Mouse (Mus musculus): Measurements from ENCODE around the gene Ctc1. TPM values are rescaled to one million over a fixed set of nuclear protein-coding genes. Genes with fewer than 3 reads are reported as not detected.

The Ctc1 gene
- polyA plus RNA-seq, 1 experiment from 2014 or later, result 57.5 TPM

GRCm38 (mm10) chr11:69012071-69012601 is 3.6 kb upstream of the Ctc1 start:
- peak overlapping the region; percentile 99 for H3K27ac ChIP-seq (ENCODE audit: low read depth, low read length)
- no peaks in the 10 kb centered on the region for H3K36me3 ChIP-seq (ENCODE audit: control insufficient read depth, insufficient read depth, low read length)
- peak overlapping the region; percentile 76 for H3K9ac ChIP-seq (ENCODE audit: low read depth, low read length)
- H3K4me3 ChIP-seq (ENCODE audit: low read depth, low read length), result peak overlapping the region; percentile 58
- peak; percentile 83 for DNase-seq (ENCODE audit: low spot score)
- no peaks in the 10 kb centered on the region for H3K9me3 ChIP-seq (ENCODE audit: control insufficient read depth, low read length)
- peaks cover 15% of the 10 kb centered on the region for H3K4me1 ChIP-seq (replicated peaks; ENCODE audit: control insufficient read depth, insufficient read depth, low read length)
- no peaks in the 10 kb centered on the region for H3K27me3 ChIP-seq (replicated peaks; ENCODE audit: control insufficient read depth, insufficient read depth, low read length)
- ATAC-seq (replicated peaks; ENCODE audit: low FRiP score), result peak; percentile 76
- 2% methylated on average over 18 of the region's 18 CpGs for WGBS
- peak overlapping the region; percentile 88 for H3K4me2 ChIP-seq

GRCm38 (mm10) chr11:69016755-69017154 is 1.0 kb downstream of the Ctc1 start:
- Histone ChIP-seq H3K4me1 (replicated peaks; ENCODE audit: control insufficient read depth, insufficient read depth, low read length) (peaks cover 11% of the 10 kb centered on the region), H3K9ac (ENCODE audit: low read depth, low read length) (peak overlapping the region; percentile 86), H3K27me3 (replicated peaks; ENCODE audit: control insufficient read depth, insufficient read depth, low read length) (no peaks in the 10 kb centered on the region), H3K4me2 (peak overlapping the region; percentile 93), H3K9me3 (ENCODE audit: control insufficient read depth, low read length) (no peaks in the 10 kb centered on the region), H3K27ac (ENCODE audit: low read depth, low read length) (peak overlapping the region; percentile 96), H3K36me3 (ENCODE audit: control insufficient read depth, insufficient read depth, low read length) (peaks cover 2% of the 10 kb centered on the region; the same call in 1 of the 2 replicates), H3K4me3 (ENCODE audit: low read depth, low read length) (peak overlapping the region; percentile 70)
- ATAC-seq (replicated peaks; ENCODE audit: low FRiP score) (no peak), DNase-seq (ENCODE audit: low spot score) (no peak)
- 62% methylated on average over 3 of the region's 3 CpGs for WGBS

- Histone ChIP-seq H3K9ac (ENCODE audit: low read depth, low read length) (no peak overlapping the region), H3K4me1 (replicated peaks; ENCODE audit: control insufficient read depth, insufficient read depth, low read length) (peaks cover 8% of the 10 kb centered on the region), H3K9me3 (ENCODE audit: control insufficient read depth, low read length) (no peaks in the 10 kb centered on the region), H3K27ac (ENCODE audit: low read depth, low read length) (no peak overlapping the region), H3K27me3 (replicated peaks; ENCODE audit: control insufficient read depth, insufficient read depth, low read length) (no peaks in the 10 kb centered on the region), H3K36me3 (ENCODE audit: control insufficient read depth, insufficient read depth, low read length) (peaks cover 17% of the 10 kb centered on the region), H3K4me2 (no peak overlapping the region), H3K4me3 (ENCODE audit: low read depth, low read length) (no peak overlapping the region)
- DNase-seq (ENCODE audit: low spot score) (no peak), ATAC-seq (replicated peaks; ENCODE audit: low FRiP score) (no peak)
These were observed 5.0 kb downstream of the Ctc1 start for GRCm38 (mm10) chr11:69020691-69021090.

- Histone ChIP-seq H3K27me3 (replicated peaks; ENCODE audit: control insufficient read depth, insufficient read depth, low read length) (no peaks in the 10 kb centered on the region), H3K36me3 (ENCODE audit: control insufficient read depth, insufficient read depth, low read length) (peaks cover 58% of the 10 kb centered on the region), H3K27ac (ENCODE audit: low read depth, low read length) (no peak overlapping the region), H3K4me3 (ENCODE audit: low read depth, low read length) (no peak overlapping the region), H3K9me3 (ENCODE audit: control insufficient read depth, low read length) (no peaks in the 10 kb centered on the region), H3K4me1 (replicated peaks; ENCODE audit: control insufficient read depth, insufficient read depth, low read length) (no peaks in the 10 kb centered on the region), H3K4me2 (no peak overlapping the region), H3K9ac (ENCODE audit: low read depth, low read length) (no peak overlapping the region)
- ATAC-seq (replicated peaks; ENCODE audit: low FRiP score), result no peak
- no peak for DNase-seq (ENCODE audit: low spot score)
- WGBS, result 93% methylated on average over 3 of the region's 3 CpGs
These were observed 10.9 kb downstream of the Ctc1 start for GRCm38 (mm10) chr11:69026562-69026961.

GRCm38 (mm10) chr11:69028805-69029204 is 13.1 kb downstream of the Ctc1 start:
- Histone ChIP-seq H3K27ac (ENCODE audit: low read depth, low read length) (no peak overlapping the region), H3K36me3 (ENCODE audit: control insufficient read depth, insufficient read depth, low read length) (peaks cover 48% of the 10 kb centered on the region), H3K27me3 (replicated peaks; ENCODE audit: control insufficient read depth, insufficient read depth, low read length) (no peaks in the 10 kb centered on the region), H3K9me3 (ENCODE audit: control insufficient read depth, low read length) (no peaks in the 10 kb centered on the region), H3K4me1 (replicated peaks; ENCODE audit: control insufficient read depth, insufficient read depth, low read length) (no peaks in the 10 kb centered on the region), H3K4me2 (no peak overlapping the region), H3K9ac (ENCODE audit: low read depth, low read length) (no peak overlapping the region), H3K4me3 (ENCODE audit: low read depth, low read length) (no peak overlapping the region)
- ATAC-seq (replicated peaks; ENCODE audit: low FRiP score), result peak; percentile 62
- WGBS, result 66% methylated on average over 2 of the region's 2 CpGs
- DNase-seq (ENCODE audit: low spot score), result no peak

- Histone ChIP-seq H3K9ac (ENCODE audit: low read depth, low read length) (no peak overlapping the region), H3K36me3 (ENCODE audit: control insufficient read depth, insufficient read depth, low read length) (peaks cover 47% of the 10 kb centered on the region), H3K4me1 (replicated peaks; ENCODE audit: control insufficient read depth, insufficient read depth, low read length) (peaks cover 14% of the 10 kb centered on the region), H3K27me3 (replicated peaks; ENCODE audit: control insufficient read depth, insufficient read depth, low read length) (no peaks in the 10 kb centered on the region), H3K4me2 (no peak overlapping the region), H3K27ac (ENCODE audit: low read depth, low read length) (no peak overlapping the region), H3K4me3 (ENCODE audit: low read depth, low read length) (no peak overlapping the region), H3K9me3 (ENCODE audit: control insufficient read depth, low read length) (no peaks in the 10 kb centered on the region)
- ATAC-seq (replicated peaks; ENCODE audit: low FRiP score) (no peak), DNase-seq (ENCODE audit: low spot score) (no peak)
- 69% methylated on average over 9 of the region's 9 CpGs for WGBS
These were observed 17.8 kb downstream of the Ctc1 start for GRCm38 (mm10) chr11:69033552-69033951.

- WGBS, result 89% methylated on average over 3 of the region's 3 CpGs
- H3K27ac ChIP-seq (ENCODE audit: low read depth, low read length), result no peak overlapping the region
- ATAC-seq (replicated peaks; ENCODE audit: low FRiP score) (no peak), DNase-seq (ENCODE audit: low spot score) (no peak)
- H3K9ac ChIP-seq (ENCODE audit: low read depth, low read length), result no peak overlapping the region
- peaks cover 37% of the 10 kb centered on the region for H3K36me3 ChIP-seq (ENCODE audit: control insufficient read depth, insufficient read depth, low read length)
- no peaks in the 10 kb centered on the region for H3K9me3 ChIP-seq (ENCODE audit: control insufficient read depth, low read length)
- no peaks in the 10 kb centered on the region for H3K27me3 ChIP-seq (replicated peaks; ENCODE audit: control insufficient read depth, insufficient read depth, low read length)
- H3K4me2 ChIP-seq, result no peak overlapping the region
- no peak overlapping the region for H3K4me3 ChIP-seq (ENCODE audit: low read depth, low read length)
- H3K4me1 ChIP-seq (replicated peaks; ENCODE audit: control insufficient read depth, insufficient read depth, low read length), result peaks cover 24% of the 10 kb centered on the region
These were observed 18.9 kb downstream of the Ctc1 start for GRCm38 (mm10) chr11:69034585-69034984.

- peak overlapping the region; percentile 63; the same call in 1 of the 2 replicates for H3K4me3 ChIP-seq (ENCODE audit: low read depth, low read length)
- peaks cover 25% of the 10 kb centered on the region for H3K4me1 ChIP-seq (replicated peaks; ENCODE audit: control insufficient read depth, insufficient read depth, low read length)
- peak overlapping the region; percentile 53; the same call in 1 of the 2 replicates for H3K27ac ChIP-seq (ENCODE audit: low read depth, low read length)
- H3K36me3 ChIP-seq (ENCODE audit: control insufficient read depth, insufficient read depth, low read length), result peaks cover 31% of the 10 kb centered on the region
- 77% methylated on average over 9 of the region's 9 CpGs for WGBS
- H3K9ac ChIP-seq (ENCODE audit: low read depth, low read length), result 0 out of 2 replicates have a peak overlapping the region, but pooled peaks have one; percentile 18
- ATAC-seq (replicated peaks; ENCODE audit: low FRiP score) (no peak), DNase-seq (ENCODE audit: low spot score) (no peak)
- no peaks in the 10 kb centered on the region for H3K27me3 ChIP-seq (replicated peaks; ENCODE audit: control insufficient read depth, insufficient read depth, low read length)
- H3K4me2 ChIP-seq, result peak overlapping the region; percentile 98
- H3K9me3 ChIP-seq (ENCODE audit: control insufficient read depth, low read length), result no peaks in the 10 kb centered on the region
These were observed 19.7 kb downstream of the Ctc1 start for GRCm38 (mm10) chr11:69035411-69035810.

- peaks cover 25% of the 10 kb centered on the region for H3K4me1 ChIP-seq (replicated peaks; ENCODE audit: control insufficient read depth, insufficient read depth, low read length)
- H3K27me3 ChIP-seq (replicated peaks; ENCODE audit: control insufficient read depth, insufficient read depth, low read length), result no peaks in the 10 kb centered on the region
- H3K9me3 ChIP-seq (ENCODE audit: control insufficient read depth, low read length), result no peaks in the 10 kb centered on the region
- H3K27ac ChIP-seq (ENCODE audit: low read depth, low read length), result peak overlapping the region; percentile 53; the same call in 1 of the 2 replicates
- peaks cover 26% of the 10 kb centered on the region for H3K36me3 ChIP-seq (ENCODE audit: control insufficient read depth, insufficient read depth, low read length)
- H3K9ac ChIP-seq (ENCODE audit: low read depth, low read length), result peak overlapping the region; percentile 36
- 6% methylated on average over 8 of the region's 8 CpGs for WGBS
- 0 out of 2 replicates have a peak, but pooled peaks have one; percentile 30 for ATAC-seq (replicated peaks; ENCODE audit: low FRiP score)
- H3K4me3 ChIP-seq (ENCODE audit: low read depth, low read length), result peak overlapping the region; percentile 63
- H3K4me2 ChIP-seq, result peak overlapping the region; percentile 98
- DNase-seq (ENCODE audit: low spot score), result peak; percentile 77
These were observed 20.1 kb downstream of the Ctc1 start for GRCm38 (mm10) chr11:69035849-69036248.
